Mouse (Mus musculus) right cerebral cortex, postnatal 14 days (tissue): ENCODE data around the gene Id1.

Experiments used
- DNase-seq: peaks from one replicate; pipeline ENCODE4 v3.0.0; 2022

The Id1 gene

DNA sequence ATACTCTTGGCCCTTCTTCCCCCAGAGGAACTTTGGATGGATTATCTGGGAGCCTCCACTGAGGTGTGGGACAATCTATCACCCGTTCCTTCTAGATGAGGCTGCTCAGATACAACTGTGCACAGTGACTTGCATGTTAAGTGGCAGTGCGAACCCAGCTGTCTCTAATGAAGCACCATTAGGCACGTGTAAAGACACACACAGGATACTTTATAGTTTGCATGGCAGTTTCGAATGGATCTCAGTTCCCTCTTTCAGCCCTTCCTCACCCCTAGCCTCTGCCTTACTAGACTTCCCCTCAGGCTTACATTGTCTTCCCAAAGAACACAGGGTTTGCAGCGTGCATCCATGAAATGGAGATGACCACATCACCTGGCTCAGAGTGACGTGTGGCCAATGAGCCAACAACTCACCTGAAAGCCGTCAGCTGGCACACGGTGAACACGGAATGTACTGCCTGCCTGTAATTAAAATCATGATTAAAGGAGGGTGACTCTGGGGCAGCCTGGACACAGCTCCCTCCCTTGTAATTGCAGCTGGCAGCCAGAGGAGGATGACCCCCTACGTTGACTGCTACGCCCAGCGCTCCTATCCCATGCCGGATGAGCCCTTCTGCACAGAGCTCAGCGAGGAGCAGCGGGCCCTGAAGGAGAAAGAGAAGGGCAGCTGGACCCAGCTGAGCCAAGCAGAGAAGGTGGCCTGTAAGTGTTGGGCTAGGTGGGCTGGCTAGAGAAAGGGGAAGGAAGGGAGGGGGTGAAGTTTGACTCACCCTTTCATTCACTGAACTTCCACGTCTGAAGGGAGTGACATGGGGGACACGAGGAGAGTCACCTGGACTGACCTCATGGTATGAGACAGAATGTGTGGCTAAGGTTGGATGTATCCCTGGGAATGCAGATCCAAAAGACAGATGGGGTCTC lies 20.7 kb downstream of the Id1 start:
- DNase-seq, result no peak

DNA sequence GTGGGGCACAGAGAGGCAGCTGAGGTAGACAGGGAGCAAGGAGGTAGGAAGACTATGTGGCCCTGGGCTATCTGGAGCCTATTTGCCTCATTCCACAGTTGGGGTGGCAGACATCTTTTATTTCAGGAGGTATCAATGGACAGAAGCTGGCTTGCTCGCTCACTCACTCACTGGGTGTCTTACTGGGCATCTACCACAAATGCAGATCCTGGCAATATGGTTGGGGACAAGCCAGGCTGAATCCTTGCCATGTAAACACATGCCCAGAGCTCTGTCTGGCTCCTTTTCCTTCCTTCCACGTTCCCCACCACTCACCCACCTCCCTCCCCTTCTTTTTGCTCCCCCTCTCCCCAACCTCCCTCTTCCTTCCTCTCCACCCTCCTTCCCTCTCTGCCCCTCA lies 21.4 kb downstream of the Id1 start:
- no peak for DNase-seq

- DNase-seq, result no peak
Measured at GRCm38 (mm10) chr2:152758351-152758750, 22.3 kb downstream of the Id1 start.

DNA sequence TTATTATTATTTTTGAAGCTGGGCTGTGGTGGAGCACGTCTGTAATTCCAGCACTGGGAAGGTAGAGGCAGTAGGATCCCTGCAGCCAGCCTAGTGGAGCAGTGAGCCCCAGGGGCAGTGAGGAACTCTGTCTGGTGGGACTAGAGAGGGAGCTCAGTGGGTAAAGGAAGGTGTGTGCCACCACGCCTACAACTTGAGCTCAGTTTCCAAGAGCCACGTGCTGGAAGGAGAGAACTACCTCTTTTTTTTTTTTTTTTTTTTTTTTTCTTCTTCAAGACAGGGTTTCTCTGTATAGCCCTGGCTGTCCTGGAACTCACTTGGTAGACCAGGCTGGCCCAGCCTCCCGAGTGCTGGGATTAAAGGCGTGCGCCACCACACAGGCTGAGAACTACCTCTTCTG lies 27.3 kb downstream of the Id1 start:
- DNase-seq, result no peak

DNA sequence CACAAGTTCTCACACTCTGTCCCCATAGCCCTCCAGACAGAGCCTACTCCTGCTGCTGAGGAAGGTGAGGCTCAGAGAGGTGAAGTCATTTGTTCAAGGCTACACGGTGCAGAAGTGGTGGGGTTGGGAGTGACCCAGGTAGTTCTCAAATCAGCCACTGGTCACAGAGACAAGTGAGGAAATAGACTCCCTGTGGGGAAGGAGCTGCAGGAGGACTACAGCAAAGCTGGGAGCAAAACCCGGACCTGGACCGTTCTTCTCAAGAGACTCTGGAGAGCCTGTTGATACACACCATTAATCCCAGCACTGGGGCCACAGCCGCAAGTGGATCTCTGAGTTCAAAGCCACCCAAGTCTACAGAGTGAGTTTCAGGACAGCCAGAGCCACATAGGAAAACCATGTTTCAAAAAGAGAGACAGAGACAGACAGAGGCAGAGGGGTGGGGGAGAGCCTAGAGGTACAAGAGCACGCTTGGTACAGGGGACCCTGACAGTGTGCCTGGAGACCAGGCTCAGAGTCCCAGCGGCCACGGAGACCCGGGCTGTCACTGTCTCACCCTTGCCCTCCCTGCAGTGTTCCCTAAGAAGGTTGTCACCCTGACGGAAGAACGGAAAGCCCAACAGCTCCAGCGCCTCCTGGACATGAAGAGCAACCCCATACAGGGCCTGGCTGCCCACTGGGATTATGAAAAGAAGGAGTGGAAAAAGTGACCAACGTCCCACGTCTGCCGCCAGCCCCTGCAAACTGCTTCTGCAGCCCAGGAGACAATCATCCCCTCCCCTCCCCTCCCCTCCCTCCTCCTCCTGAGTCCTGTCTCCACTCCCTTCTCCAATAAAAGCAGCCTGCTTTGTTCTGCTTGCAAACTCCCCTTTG lies 28.4 kb downstream of the Id1 start:
- no peak for DNase-seq

DNA sequence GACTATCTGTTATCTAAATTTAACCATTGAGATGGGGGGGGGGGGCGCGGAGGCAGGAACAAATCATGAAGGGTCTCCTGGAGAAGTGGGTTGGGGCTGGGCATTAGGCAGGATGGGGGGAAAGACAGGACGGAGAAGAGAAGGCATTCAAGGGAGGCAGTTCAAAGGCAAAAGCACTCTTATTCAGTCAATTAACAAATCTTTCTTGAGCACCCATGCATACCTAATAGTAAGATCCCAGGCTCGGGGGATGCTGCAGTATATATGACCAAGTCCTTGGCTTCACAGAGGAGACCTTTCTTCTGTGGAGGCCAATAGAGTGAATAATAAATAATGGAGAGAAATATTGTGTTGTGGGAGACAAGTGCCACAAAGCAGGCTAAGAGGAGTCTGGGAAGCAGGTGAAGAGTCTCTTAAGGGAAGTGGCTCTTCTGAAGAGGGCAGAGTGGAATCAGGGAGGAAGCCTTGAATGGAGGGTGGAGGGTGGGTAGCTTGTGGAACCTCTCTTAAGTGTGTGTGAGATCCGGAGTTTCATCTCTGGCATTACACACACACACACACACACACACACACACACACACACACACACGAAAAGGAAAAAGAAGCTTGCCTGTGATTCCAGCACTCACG lies 29.1 kb downstream of the Id1 start:
- DNase-seq, result no peak

DNA sequence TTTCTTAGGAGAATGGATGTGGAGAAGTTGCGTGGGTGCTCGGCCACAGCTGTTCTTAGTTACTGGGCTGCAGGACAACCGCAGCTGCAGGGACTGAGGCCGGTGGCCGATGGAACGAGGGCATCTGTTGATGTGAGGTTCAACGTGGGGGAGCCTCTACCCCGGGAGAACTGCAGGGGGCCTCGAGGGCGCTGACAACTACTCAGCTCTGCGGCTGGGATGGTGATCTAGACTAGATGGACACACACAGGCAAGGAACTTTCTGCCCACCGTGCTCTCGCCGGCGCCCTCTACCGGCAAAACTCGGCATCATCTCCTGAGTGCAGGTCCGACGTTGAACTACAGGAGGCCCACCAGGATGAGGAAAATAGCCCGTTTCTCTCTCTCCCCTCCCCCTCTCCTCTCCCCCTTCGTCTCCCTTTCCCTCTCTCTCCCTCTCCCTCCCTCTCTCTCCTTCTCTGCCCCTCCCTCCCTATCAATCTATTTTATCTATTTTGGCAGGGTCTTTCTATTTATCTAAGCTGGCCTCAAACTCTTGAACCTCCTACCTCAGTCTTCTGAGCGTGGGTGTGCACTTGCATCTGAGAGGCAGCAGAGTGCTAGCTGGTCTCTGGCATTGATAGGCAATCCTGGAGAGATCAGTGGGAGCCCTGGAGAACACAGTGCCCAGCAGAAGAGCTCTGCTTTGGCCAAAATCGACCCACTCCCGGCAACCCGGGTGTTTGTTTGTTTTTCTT lies 30.5 kb downstream of the Id1 start:
- DNase-seq, result peak; percentile 88

- DNase-seq, result no peak
Measured at GRCm38 (mm10) chr2:152767618-152768271, 31.7 kb downstream of the Id1 start.

DNA sequence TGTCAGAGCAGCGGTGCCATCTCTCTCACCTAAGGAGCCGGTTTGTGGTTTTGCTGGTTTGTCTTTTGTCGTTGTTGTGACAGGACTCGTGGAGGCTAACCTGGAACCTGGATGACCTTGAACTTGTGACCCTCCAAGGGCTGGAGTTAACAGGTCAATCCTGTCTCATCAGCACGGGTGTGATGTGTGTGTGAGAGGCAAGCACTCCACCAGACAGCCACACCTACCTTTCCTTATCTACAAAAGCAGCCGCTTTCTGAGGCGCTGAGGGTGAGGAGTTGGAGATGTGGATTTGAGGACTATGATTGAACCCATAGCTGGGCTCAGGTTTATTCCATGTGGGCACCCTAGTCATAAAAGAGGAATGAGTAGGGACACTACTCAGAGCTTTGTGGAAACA lies 33.6 kb downstream of the Id1 start:
- DNase-seq, result no peak

- no peak for DNase-seq
Measured at GRCm38 (mm10) chr2:152771571-152771970, 35.5 kb downstream of the Id1 start.

- DNase-seq, result no peak
Measured at GRCm38 (mm10) chr2:152772231-152772630, 36.2 kb downstream of the Id1 start.

DNA sequence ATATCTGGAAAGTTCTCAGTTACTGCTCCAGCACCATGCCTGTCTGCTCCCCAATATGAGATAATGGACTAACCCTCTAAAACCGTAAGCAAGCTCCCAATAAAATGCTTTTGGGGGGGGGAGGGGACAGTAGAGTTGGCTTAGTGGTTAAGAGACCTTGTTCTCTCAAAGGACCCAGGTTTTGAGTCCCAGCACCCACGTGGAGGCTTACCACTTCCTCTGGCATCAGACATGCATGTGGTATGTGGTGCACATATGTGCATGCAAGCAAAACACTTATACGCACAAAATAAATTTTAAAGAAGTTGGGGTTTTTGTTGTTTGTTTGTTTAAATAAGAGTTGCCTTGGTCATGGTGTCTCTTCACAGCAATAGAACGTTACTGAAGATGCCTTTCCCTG lies 39.3 kb downstream of the Id1 start:
- DNase-seq, result no peak

DNA sequence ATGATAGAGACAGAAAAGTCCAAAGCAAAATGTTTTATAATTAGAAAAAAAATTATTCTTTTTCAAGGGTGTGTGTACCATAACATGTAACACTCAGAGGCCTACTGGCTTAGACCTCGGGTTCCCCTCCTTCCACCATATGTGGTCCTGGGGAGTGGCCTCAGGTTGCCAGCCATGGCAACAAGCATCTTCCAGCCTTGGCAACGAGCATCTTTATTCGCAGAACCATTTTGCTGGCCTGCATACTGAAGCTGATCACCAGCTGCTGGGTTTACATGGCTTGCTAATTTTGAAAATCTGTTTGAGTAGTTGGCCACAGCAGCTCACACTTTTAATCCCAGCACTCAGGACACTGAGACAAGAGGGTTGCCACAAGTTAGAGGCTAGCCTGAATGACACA lies 40.0 kb downstream of the Id1 start:
- DNase-seq, result no peak

DNA sequence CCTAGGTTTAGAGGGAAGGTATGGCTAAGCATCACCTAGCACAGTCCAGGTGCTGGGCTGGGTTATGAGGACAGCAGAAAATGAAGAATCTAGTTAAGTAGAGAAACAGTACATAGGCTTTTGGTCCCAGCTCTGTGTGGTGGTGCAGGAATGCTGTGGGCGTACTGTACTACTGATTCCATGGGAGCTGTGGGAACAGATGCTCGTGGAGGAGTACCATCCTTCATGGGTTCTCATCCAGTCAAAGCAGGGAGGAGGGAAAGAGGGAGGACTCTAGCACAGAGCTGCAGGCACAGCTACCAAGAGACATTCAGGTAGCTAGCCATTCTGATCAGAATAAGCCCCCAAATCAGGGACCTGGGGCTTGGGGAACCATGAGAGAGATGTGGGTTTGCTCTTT lies 40.4 kb downstream of the Id1 start:
- peak; percentile 29 for DNase-seq

GRCm38 (mm10) chr2:152777081-152777480 lies 41.0 kb downstream of the Id1 start:
- DNase-seq, result no peak

GRCm38 (mm10) chr2:152780466-152780865 lies 44.4 kb downstream of the Id1 start:
- no peak for DNase-seq

DNA sequence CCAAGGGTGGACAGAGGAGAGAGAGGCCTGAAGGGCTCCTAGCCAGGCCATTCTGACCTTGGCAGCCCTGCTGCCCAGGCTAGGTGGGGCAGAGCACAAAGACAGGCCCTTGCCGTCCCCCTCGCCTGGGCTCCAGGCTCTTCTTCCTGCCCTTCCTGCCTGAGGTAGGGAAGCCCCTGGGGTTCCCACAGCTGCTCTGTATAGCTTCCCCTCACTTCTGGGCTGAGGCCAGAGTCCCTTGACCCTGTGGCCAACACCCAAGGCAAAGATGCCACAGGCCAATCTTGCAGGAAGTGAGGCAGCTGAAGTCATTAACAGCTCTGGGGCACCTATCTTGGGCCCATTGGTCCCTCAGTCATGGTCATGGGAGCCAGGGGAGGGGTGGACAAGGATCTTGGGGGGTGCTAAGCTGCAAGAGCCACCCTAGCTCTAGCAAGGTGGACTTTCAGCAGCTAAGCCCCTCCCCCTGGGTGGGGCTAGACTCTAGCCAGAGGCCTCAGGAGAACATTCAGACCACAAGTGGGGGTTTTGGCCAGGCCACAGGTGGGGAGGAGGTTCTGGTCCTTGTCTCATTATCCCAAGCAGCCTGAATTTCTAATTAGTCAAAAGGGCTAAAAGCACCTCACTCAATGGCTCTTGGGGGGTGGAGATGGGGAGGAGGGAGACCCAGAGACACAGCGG lies 45.1 kb downstream of the Id1 start:
- no peak for DNase-seq

GRCm38 (mm10) chr2:152782656-152783055 lies 46.6 kb downstream of the Id1 start:
- no peak for DNase-seq

DNA sequence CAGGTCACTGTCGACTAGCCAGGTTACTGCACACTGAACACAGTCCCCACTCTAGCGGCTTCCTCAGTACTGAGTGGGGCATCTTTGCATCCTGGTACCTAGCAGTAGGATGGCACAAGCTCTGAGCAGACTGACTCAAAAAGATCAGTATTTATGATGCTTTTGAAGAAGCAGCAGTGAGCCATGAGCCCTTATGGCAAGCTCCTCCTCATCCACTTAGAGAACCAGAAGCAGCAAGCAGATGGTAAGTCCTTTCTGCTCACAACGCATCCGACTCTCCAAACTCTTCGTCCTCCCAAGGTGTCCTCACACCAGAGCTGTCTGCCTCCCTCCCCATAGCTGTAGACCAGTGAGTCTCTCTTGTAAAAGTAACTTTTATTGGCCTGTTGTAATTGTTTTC lies 47.2 kb downstream of the Id1 start:
- no peak for DNase-seq

- no peak for DNase-seq
Measured at GRCm38 (mm10) chr2:152784640-152785039, 48.6 kb downstream of the Id1 start.
